Mouse (Mus musculus): Measurements from ENCODE around the gene Slc35e3. TPM values are rescaled to one million over a fixed set of nuclear protein-coding genes. Genes with fewer than 3 reads are reported as not detected.

Gene Slc35e3
- polyA plus RNA-seq, 1 experiment = not detected

DNA sequence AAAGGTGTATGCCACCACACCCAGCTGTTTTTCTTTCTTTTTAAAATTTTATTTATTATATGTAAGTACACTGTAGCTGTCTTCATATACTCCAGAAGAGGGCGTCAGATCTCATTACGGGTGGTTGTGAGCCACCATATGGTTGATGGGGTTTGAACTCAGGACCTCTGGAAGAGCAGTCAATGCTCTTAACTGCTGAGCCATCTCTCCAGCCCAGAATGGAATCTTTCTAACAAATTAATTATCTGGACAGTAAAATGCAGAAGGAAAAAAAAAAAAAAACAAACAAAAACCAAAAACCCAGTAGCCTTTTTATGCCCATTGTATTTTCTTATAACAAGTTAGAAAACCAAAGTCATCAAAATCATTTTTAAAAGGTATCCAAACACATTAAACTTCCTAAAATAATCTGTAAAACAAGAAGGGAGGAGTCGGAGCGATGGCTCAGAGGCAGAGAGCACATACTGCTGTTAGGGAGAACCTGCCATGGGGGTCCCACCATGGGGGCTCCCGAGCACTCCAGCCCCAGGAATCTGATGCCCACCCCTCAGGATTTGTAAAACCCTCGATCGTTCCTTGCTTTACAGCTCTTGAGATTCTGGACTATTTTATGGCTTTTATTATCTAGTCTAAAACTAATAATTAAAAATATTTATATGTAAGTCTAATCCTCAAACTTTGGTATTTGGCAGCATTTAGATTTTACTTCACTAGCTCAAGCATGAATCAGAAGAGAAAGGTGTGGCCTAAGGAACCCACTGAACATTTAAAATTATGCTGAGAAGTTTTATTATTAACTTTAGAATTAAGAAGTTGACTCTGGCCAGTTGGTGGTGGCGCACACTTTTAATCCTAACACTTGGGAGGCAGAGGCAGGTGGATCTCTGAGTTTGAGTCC is 7.8 kb upstream of the Slc35e3 start:
- Histone ChIP-seq H3K36me3 (ENCODE audit: control insufficient read depth) (peaks cover 88% of the 10 kb centered on the region), H3K27me3 (ENCODE audit: control insufficient read depth) (no peaks in the 10 kb centered on the region), H3K9me3 (ENCODE audit: control insufficient read depth, low read length) (peaks cover 7% of the 10 kb centered on the region), H3K4me3 (replicated peaks) (no peak overlapping the region), H3K4me1 (ENCODE audit: control insufficient read depth) (no peaks in the 10 kb centered on the region)
- no peak for TF ChIP-seq GATA1 (IDR thresholded peaks at IDR 0.05; ENCODE audit: low read length)
- TF ChIP-seq TAL1 (IDR thresholded peaks at IDR 0.05; ENCODE audit: low read length) = no peak

DNA sequence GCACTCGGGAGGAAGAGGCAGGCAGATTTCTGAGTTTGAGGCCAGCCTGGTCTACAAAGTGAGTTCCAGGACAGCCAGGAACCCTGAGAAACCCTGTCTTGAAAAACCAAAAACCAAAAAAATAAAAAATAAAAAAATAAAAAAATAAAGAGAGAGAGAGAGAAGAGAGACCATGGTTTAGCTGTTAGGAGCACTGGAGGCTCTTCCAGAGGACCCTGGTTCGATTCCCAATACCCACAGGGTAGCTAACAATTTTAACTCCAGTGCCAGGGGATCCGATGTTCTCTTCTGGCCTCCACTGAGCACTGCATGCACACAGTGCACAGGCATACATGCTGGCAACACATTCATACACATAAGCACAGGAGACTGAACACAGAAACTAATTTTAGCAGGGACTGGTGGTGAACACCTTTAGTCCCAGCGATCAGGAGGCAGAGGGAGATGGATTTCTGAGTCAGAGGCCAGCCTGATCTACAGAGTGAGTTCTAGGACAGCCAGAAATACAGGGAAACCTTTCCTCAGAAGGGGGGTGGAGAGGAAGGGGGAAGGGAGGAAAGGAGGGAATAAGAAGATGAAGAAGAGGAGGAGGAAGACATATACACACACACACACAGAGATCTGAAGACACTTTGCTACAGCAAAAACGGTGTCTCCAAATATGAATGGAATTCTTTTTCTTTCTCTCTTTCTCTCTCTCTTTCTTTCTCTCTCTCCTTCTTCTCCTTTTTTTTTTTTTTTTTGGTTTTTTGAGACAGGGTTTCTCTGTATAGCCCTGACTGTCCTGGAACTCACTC is 6.9 kb upstream of the Slc35e3 start:
- Histone ChIP-seq H3K36me3 (ENCODE audit: control insufficient read depth) (peaks cover 88% of the 10 kb centered on the region), H3K4me3 (replicated peaks) (no peak overlapping the region)
- no peak for TF ChIP-seq TAL1 (IDR thresholded peaks at IDR 0.05; ENCODE audit: low read length)
- no peak for TF ChIP-seq GATA1 (IDR thresholded peaks at IDR 0.05; ENCODE audit: low read length)

DNA sequence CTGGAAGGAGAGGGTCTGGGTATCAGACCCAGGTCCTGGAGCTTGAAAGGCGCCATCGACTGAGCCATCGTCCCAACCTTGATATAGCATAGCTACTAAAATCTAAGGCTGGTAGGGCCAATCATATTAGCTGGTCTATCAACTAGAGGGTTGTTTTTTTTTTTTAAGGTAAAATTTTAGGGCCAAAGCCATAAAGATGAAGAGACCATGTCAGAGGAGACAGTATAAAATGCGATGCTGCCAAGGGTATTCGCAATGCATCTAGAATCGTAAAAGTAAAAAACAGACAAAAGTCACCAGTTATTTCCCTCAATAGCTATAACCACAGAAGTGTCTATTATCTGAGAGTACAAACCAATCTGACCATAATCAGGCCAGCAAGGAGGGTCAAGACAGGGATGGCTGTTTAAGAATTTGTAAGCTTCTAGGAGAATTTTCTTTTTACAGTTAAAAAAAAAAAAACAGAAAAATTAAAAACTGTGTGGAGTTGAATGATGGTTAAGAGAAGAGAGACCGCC is 6.2 kb upstream of the Slc35e3 start:
- TF ChIP-seq GATA1 (IDR thresholded peaks at IDR 0.05; ENCODE audit: low read length) = no peak
- no peak for TF ChIP-seq TAL1 (IDR thresholded peaks at IDR 0.05; ENCODE audit: low read length)
- Histone ChIP-seq H3K36me3 (ENCODE audit: control insufficient read depth) (peaks cover 84% of the 10 kb centered on the region), H3K9me3 (ENCODE audit: control insufficient read depth, low read length) (peaks cover 7% of the 10 kb centered on the region), H3K4me3 (replicated peaks) (no peak overlapping the region), H3K4me1 (ENCODE audit: control insufficient read depth) (peaks cover 3% of the 10 kb centered on the region), H3K27me3 (ENCODE audit: control insufficient read depth) (no peaks in the 10 kb centered on the region)

More for the DNA sequence above, 6.9 kb upstream of the Slc35e3 start:
- no peaks in the 10 kb centered on the region for H3K27me3 ChIP-seq (ENCODE audit: control insufficient read depth)
- peaks cover 7% of the 10 kb centered on the region for H3K9me3 ChIP-seq (ENCODE audit: control insufficient read depth, low read length)
- no peaks in the 10 kb centered on the region for H3K4me1 ChIP-seq (ENCODE audit: control insufficient read depth)

DNA sequence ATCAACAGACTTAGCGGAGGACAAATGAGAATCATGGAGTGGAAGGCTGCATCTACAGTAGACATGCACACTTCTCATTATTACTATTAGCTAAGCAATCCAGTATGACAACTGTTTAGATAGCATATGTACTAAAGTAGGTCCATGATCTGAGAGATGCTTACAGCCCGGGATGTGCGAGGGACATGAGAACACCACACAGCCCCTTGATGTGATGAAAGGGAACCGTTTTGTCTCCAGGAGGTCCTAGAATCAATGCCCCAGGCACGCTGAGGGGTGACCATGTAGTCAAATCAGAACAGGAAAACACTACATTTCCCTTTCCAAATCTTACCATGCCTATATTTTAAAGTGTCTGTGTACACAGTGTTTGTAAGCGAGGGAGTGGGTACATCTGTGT is 5.6 kb upstream of the Slc35e3 start:
- peaks cover 3% of the 10 kb centered on the region for H3K4me1 ChIP-seq (ENCODE audit: control insufficient read depth)
- H3K36me3 ChIP-seq (ENCODE audit: control insufficient read depth) = peaks cover 78% of the 10 kb centered on the region

DNA sequence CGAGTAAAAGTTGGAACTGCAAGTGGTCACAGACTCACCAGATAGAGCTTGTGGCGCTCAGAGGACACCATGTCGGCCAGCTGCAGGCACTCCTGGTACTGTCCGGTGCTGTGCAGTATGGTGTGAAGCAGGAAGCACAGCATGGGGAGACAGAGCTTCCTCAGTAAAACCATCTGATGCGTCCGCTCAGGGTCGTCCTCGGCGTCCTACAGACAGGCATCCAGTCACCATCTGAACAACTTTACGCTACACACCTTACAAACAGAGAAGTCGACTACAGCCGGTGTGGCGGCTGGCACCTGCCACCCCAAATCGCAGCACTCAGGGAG is 5.1 kb upstream of the Slc35e3 start:
- Histone ChIP-seq H3K9me3 (ENCODE audit: control insufficient read depth, low read length) (peaks cover 7% of the 10 kb centered on the region), H3K4me3 (replicated peaks) (no peak overlapping the region), H3K27me3 (ENCODE audit: control insufficient read depth) (no peaks in the 10 kb centered on the region), H3K36me3 (ENCODE audit: control insufficient read depth) (peaks cover 73% of the 10 kb centered on the region), H3K4me1 (ENCODE audit: control insufficient read depth) (peaks cover 8% of the 10 kb centered on the region)
- TF ChIP-seq GATA1 (IDR thresholded peaks at IDR 0.05; ENCODE audit: low read length) = no peak
- TF ChIP-seq TAL1 (IDR thresholded peaks at IDR 0.05; ENCODE audit: low read length) = no peak

More for the DNA sequence above, 5.6 kb upstream of the Slc35e3 start:
- peaks cover 7% of the 10 kb centered on the region for H3K9me3 ChIP-seq (ENCODE audit: control insufficient read depth, low read length)
- H3K27me3 ChIP-seq (ENCODE audit: control insufficient read depth) = no peaks in the 10 kb centered on the region
- H3K4me3 ChIP-seq (replicated peaks) = no peak overlapping the region
- TF ChIP-seq GATA1 (IDR thresholded peaks at IDR 0.05; ENCODE audit: low read length) (no peak), TAL1 (IDR thresholded peaks at IDR 0.05; ENCODE audit: low read length) (no peak)

DNA sequence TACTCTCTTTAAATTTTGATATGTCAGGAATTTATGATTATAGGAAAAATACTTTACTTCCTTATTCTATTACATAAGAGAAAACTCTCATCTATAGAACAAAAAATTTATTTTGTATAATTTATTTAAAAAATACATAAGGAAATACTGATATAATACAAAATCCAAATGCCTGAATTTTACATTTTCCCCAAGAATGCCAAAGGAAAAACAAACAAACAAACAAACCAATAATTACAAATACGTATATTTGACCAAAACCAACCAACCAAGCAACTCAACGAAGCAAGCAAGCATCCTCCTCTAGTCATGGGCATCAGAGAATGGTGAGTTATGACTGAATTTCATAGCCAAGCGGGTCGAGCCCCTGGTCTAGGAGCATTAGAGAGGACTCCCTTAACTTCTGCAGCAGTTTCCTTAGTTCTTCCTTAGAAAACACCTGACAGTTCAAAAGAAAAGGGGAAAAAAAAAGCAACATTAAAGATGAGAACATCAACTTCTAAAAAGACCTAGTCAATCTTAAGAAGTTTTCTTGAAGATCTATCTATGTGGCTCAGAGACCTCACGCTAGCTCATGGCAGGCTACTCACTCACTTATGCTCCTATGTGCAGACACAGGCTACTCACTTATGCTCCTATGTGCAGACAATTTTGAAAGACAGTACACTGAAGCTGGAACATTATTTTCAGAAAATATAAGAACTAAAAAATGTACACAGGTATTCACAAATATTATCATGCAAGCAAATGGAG is 4.5 kb upstream of the Slc35e3 start:
- peaks cover 9% of the 10 kb centered on the region for H3K4me1 ChIP-seq (ENCODE audit: control insufficient read depth)
- no peak for TF ChIP-seq TAL1 (IDR thresholded peaks at IDR 0.05; ENCODE audit: low read length)
- no peaks in the 10 kb centered on the region for H3K27me3 ChIP-seq (ENCODE audit: control insufficient read depth)
- peaks cover 68% of the 10 kb centered on the region for H3K36me3 ChIP-seq (ENCODE audit: control insufficient read depth)
- H3K4me3 ChIP-seq (replicated peaks) = no peak overlapping the region
- H3K9me3 ChIP-seq (ENCODE audit: control insufficient read depth, low read length) = peaks cover 7% of the 10 kb centered on the region

DNA sequence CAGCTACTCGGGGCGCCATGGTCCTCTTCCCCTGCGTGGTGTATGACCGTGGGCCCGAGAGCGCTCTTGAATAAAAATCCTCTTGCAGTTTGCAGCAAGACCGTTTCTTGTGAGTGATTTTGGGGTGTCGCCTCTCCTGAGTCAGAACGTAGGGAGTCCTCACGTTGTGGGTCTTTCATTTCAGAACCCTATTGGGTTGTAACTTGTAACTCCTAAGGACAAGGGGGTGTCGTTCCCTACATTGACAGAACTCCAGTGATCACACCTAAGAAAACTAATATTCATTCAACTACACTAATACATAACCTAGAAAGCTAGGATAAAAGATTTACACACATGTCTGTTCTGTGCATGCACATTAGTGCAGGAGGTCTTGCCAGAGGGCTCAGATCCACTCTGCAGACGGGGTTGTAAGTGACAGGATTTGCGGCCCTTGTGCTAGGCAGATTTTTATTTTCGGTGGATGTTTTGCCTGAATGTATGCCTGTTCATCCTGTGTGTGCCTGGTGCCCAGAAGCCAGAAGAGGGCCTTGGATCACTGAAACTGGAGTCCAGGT is 3.7 kb upstream of the Slc35e3 start:
- Histone ChIP-seq H3K27me3 (ENCODE audit: control insufficient read depth) (peaks cover 7% of the 10 kb centered on the region), H3K36me3 (ENCODE audit: control insufficient read depth) (peaks cover 59% of the 10 kb centered on the region), H3K4me1 (ENCODE audit: control insufficient read depth) (peaks cover 16% of the 10 kb centered on the region), H3K4me3 (replicated peaks) (no peak overlapping the region), H3K9me3 (ENCODE audit: control insufficient read depth, low read length) (peaks cover 7% of the 10 kb centered on the region)
- TF ChIP-seq GATA1 (IDR thresholded peaks at IDR 0.05; ENCODE audit: low read length) (no peak), TAL1 (IDR thresholded peaks at IDR 0.05; ENCODE audit: low read length) (no peak)

DNA sequence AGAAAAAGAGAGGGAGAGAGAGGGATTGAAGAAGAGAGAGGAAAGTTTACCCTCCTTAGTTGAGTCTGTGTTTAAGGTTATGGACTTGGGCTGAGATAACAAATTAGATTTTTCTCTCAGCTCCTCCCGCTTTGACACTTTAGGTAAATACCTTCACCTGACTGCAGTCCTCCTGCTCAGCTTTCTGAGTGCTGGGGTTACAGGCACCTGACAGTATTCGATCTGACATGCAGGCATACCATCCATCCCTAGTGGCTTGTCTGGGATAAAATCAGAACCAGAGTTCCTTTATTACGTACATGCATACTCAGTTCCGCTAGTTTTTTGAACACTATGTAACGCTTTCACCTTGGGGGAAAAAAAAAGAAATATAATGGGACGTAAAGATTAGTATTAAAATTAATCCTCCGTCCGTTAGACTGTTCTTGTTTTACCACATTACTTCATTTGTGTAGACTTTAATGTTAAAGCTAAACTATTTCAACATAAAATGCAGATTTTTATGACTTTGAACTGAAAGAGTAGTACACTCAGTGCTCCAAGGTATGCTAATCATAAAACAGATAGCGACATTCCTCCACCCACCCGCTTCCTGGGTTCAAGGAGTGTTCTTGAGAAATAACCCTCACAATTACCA is 3.0 kb upstream of the Slc35e3 start:
- H3K4me3 ChIP-seq (replicated peaks) = no peak overlapping the region
- H3K4me1 ChIP-seq (ENCODE audit: control insufficient read depth) = peaks cover 16% of the 10 kb centered on the region
- H3K27me3 ChIP-seq (ENCODE audit: control insufficient read depth) = peaks cover 8% of the 10 kb centered on the region
- H3K36me3 ChIP-seq (ENCODE audit: control insufficient read depth) = peaks cover 54% of the 10 kb centered on the region
- TF ChIP-seq GATA1 (IDR thresholded peaks at IDR 0.05; ENCODE audit: low read length) = no peak
- no peak for TF ChIP-seq TAL1 (IDR thresholded peaks at IDR 0.05; ENCODE audit: low read length)
- peaks cover 7% of the 10 kb centered on the region for H3K9me3 ChIP-seq (ENCODE audit: control insufficient read depth, low read length)
